Mouse (Mus musculus) CD8-positive naive resting alpha-beta T cell, adult 57 days (primary cell): Measurements from ENCODE around the gene Aars. TPM values are rescaled to one million over a fixed set of nuclear protein-coding genes. Genes with fewer than 3 reads are reported as not detected.

Source experiments
- total RNA-seq: library from RNA; stranded (reverse); gene quantifications from one replicate; pipeline ENCODE4 v1.2.4, GENCODE M21; 2023

The Aars gene
- 43.0 TPM for total RNA-seq

DNA sequence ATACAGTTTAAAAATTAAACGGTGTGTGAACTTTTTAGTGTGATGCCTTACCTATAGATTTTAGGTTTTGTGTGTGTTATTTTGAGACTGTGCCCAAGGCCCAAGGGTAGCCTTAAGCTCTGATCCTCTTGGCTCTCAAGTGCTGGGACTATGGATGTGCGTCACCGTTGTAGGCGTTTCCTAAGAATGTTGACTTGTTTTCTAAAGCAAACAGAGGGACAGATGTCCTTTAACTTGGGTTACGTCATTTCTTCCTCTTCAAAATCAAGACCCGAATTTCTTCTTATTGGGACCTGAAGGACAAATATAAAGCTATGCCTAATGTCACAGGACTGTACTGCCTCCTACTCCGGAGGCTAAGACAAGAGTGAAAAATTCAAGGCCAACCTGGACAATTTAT lies at the start of gene Aars:
TSS of gene Aars (plus strand) at position 229 of the 400 bp plus-strand sequence.

DNA sequence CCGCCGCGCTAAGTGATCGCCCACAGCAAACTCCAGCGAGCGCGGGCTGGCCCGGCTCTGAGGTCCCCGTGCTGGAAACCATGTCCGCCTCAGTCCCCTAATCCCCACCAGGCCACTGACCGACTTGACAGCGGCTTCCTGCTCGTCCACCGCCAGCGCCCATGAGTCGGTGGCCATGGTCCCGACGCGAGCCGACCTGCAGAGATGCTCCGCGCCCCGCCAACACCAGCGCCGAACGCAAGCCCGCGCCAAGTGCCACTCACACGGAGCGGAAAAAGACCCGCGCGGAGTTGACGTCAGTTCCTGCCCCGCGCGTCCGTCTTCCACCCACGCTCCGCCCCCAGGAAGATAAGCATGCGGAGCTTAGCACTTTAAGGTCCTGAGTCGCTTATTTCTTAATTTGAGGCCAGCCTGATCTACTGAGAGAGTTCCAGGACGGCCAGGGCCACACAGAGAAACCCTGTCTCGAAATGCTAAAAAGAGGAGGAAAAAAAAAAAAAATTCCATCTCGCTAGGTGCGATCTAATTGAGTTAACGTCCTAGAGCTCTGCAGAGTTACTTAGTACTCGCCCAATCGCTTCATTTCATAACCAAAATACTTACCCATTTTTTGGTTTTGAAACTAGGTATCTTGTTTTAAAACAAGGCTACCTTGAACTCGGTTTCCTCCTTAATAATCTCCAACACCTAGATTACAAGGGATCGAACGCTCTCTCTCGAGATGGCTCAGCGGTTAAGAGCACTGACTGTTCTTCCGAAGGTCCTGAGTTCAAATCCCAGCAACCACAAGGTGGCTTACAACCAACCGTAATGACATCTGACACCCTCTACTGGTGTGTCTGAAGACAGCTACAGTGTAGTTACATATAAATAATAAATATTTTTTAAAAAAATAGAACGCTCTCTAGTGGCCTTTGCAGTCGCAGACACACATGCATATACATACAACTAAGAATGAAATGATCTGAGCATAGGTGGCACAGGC lies 35.1 kb upstream of the Aars start, which contains the start of gene Ddx19a:
TSS of gene Ddx19a (minus strand) at position 254 of the 985 bp plus-strand sequence.

DNA sequence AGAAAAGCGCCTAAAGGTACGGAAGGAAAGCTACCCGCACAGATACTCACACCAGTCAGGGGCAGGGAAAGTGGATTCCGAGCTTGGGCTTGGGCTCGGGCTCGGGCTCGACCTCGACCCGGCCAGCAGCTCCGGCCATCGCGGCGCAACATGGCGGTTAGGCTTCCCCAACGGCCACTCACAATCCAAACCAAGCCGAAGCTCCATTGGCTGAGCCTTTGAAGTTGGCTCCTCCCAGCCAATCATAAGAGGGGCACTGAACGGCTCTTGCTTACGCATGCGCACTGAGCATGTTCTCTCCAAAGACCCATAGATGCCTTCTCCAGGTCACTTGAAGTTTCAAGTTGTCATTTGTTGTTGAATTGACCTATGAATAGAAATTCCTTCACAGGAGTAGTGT lies 1.4 kb upstream of the Aars start, which contains the start of gene Ddx19b:
TSS of gene Ddx19b (minus strand) at position 180 of the 400 bp plus-strand sequence.

DNA sequence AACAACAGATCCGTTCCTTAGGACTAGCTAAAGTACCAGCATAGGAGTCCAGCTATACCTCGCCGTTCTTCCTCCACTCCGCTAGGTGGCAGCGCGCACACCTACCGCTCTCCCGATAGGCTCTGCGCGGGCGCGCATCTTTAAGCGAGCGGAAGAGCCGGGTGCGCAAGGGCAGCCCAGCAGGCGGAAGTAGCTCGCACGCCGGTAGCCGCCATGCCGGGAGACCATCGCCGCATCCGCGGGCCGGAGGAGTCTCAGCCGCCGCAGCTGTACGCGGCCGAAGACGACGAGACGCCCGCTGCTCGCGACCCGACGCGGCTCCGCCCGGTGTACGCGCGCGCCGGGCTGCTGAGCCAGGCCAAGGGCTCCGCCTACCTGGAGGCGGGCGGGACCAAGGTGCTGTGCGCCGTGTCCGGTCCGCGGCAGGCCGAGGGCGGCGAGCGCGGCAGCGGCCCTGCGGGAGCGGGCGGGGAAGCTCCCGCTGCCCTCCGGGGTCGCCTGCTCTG lies 23.3 kb downstream of the Aars start, which contains the start of gene Exosc6:
TSS of gene Exosc6 (plus strand) at position 182 of the 506 bp plus-strand sequence.

DNA sequence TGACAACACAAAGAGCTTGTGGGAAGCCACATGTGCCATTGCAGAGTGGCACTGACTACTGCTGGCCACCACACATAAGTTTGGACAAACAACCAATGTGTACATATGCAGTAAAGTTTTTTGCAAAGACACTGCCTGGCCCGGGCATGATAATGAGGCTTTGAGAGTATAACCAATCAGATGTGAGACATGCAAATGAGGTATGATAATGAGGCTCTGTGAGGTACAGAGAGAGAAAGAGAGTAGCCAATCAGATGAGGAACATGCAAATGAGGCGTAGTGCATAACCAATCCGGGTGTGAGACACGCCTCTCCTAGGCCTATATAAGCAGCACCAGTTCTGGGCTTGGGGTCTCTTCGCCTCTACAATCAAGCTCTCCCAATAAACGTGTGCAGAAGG lies 59.4 kb downstream of the Aars start, which contains the start of gene Clec18a:
TSS of gene Clec18a (minus strand) at position 101 of the 400 bp plus-strand sequence.

DNA sequence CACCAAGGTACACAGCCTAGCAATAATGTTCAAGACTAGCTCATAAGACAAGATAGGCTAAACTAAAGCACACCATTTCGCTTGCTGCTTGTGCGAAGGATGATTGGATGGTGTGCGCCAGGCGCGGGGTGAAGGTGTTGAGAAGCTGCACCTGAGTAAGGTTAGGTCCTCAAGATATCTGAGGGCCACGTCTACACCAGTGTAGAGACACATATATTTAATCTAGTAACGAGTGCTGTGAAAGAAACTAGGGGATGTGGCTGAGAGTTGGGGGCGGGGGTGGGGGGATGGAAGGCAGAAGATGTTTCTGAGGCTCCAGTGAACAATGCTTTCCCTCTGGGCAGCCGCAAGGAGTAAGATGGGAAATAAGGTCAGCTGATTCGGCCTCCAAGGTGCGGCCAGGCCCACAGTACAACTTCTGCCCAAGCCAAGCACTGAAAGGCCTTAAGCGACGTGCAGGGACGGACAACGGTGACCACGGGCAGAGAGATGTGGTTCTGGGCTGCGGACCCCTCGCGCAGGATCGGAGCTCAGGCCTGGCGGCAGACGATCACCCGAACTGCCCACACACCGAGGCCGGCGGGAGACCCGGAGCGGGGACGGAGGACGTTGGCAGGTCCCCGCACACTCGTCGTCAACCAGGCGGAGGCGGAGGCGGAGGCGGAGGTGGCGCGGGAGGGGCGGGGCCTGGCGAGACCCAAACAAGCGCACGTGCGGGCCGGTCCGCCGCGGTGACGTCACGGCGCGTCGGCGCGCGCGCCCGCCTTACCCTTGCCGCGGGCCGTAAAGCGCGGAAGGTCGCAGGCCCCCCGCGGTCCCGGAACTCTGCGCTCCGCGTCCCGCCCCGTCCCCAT lies 61.1 kb downstream of the Aars start, which contains the start of gene Pdpr:
TSS of gene Pdpr (plus strand) at position 766 of the 854 bp plus-strand sequence.

Other genes starting within 250 kb of the Aars start
- not detected for gene Il34, start 227.2 kb upstream of the Aars start, total RNA-seq
- gene Cog4, start 186.5 kb upstream of the Aars start, total RNA-seq: 45.7 TPM
- gene Sf3b3, start 186.4 kb upstream of the Aars start, total RNA-seq: 162 TPM
- 10.4 TPM for gene Fuk, start 130.7 kb upstream of the Aars start, total RNA-seq
- gene St3gal2, start 113.2 kb upstream of the Aars start, total RNA-seq: 3.1 TPM
- gene Ddx19a, start 35.3 kb upstream of the Aars start, total RNA-seq: 62.6 TPM
- 20.9 TPM for gene Ddx19b, start 1.4 kb upstream of the Aars start, total RNA-seq
- gene Exosc6, start 23.2 kb downstream of the Aars start, total RNA-seq: 12.5 TPM
- not detected for gene Clec18a, start 59.3 kb downstream of the Aars start, total RNA-seq
- 22.8 TPM for gene Pdpr, start 61.5 kb downstream of the Aars start, total RNA-seq
- 70.2 TPM for gene Glg1, start 226.1 kb downstream of the Aars start, total RNA-seq